Mouse (Mus musculus): ENCODE data around the gene Rhobtb3.
"Not testable (repeated sequence)": the region's sequence is repeated elsewhere in the genome, so short reads cannot be mapped to it uniquely, and the experiment has no call there.

The Rhobtb3 gene

DNA sequence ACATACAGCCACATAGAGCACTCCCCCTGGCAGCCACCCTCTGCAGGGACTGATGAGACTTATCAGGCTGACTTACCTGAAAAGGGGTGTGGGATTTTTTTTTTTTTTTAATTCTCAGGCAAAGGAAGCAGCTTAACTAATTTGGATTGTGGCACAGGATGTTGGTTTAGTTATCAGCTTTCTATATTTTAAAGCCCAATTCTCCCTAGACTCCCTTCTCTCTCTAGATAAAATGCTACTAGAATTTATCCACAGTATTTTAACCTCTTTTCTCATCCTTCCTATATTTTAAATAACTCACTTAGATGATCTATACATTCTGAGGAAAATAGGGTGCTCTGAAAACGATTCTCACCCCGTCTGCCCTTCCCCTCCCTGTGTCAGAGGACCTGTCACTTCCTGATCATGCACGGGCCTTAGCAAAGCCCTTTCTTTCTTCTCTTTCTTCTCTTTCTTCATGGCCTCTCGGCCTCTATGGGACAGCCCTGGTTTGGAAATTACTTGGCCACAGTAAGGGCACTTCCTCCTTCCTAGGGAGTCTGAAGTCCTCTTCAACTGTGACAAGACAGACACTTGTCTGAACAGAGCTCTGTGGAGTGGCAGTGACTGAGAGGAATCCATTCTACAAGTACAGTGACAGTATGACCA lies 98.1 kb downstream of the Rhobtb3 start:
- DNase-seq (ENCODE audit: low read depth), result peak; percentile 60

DNA sequence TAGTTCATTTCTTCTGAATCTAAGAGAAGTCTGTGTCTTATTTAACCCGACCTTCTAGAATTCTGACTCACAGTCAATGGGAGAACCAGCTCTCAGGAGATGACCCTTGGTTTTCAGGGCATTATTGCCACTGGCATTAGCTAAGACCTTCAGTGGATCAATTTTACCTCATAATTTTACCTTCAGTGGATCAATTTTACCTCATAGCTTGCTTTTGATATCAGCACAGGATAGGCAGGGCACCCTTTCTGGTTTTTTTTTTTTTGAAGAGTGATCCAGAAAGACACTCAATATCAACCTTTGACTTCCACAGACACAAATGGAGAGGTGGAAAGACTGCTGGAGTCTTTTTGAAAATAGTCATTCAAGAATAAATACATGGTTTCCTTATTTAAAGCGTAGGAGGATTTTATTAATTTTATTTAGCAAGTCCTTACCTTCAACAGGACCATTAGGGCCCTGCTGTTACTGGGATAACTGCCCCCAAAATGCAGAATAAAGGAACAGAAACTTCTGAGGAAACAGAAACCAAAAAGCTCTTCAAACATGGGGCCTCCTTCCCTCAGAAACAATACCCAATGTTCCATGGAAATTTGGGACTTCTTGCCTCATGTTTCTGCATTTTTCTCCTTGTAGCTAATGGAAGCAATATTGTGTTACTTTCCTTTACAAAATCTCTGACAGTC lies 98.7 kb downstream of the Rhobtb3 start:
- no peak for DNase-seq (ENCODE audit: low read depth)

DNA sequence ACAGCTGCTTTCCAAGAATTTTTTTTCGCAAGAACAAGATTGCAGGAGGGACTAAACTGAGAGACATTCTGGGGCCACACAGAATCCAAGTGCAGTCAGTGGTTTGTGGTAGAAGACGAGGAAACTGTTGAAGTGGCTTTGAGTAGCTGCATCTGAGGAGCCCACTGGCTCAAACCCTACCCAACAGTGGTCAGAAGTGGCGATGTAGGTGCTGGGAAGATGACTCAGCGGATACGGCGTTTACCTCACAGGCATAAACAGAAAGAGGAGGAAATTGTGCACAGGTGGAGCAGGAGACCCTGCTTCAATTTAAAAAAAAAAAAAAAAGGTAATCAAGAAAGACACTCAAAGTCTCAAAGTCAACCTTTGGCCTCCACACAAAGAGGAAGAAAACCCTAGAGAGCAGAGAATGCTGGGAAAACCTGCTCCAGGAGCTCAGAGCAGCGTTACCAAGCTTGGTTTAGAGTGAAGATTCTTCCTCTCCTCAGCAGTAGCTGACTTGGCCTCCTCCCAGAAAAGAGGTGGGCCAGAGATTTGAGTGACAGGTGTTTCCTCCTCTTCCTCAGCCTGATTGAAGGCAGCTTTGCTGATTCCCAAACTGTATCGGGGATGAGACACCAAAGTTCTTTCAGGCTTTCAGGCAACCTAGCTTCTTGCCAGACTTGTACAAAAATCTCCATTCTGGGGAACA lies 99.6 kb downstream of the Rhobtb3 start:
- DNase-seq (ENCODE audit: low read depth), result peak; percentile 86

DNA sequence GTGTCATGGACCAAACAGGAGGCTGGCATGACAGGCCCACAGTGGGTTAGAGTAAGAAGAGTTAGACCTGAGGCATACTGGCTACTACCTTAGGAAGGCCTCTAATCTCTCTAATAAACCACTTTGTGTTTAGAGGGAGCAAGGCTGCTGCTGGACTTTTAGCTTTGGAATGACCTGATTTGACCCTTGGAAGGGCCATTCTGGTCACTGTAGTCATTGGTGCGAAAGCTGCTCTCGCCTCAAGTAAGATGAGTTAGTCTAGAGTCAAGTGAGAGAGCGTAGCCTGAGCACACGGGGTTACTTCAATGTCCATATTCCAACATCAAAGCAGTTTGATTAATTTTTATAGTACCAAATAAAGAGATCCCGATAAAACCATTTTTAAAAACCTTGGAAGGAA lies 100.4 kb downstream of the Rhobtb3 start:
- no peak for DNase-seq (ENCODE audit: low read depth)

DNA sequence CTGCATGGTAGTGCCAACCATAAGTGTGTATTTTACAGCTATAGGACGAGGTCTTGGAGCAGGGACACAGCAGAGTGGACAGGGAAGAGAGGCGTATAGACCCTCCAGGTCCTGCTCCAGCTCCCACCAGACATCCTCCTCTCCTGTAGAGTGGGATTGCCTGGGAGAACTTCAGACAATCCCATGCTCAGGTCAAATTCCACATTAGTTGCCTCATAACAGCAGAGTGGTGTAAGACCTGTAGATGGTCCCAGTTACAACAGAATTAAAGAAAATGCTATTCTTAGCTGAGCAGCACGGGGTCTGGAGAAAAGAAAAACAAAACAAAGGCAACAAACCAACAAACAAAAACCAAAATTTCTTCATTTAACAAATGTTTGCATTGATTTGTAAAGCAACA lies 101.8 kb downstream of the Rhobtb3 start:
- no peak for DNase-seq (ENCODE audit: low read depth)

DNA sequence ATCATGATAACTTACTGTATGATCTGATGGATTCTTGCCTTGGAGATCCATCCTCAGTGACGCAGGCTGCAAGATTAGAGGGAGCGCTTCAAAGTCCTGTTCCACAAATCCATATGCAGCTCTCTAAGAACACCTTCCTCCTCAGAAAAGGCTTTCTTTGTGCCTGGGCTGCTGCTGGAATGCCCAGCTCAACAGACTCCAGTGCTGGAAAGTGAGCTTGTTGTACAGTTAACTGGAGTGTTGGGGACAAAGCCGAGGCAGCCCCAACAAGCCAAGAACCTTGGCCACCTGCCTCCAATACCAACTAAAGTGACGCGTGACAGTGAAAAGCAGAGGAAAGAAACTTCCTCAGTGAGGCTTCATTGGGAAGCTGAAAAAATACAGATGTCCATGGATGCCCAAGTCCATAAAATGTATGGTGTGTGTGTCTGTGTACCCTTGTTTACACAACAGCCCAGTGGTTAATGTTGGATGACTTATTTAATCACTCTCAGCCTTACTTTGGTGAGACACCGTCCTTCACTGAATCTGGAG lies 102.9 kb downstream of the Rhobtb3 start:
- DNase-seq (ENCODE audit: low read depth), result peak; percentile 19

DNA sequence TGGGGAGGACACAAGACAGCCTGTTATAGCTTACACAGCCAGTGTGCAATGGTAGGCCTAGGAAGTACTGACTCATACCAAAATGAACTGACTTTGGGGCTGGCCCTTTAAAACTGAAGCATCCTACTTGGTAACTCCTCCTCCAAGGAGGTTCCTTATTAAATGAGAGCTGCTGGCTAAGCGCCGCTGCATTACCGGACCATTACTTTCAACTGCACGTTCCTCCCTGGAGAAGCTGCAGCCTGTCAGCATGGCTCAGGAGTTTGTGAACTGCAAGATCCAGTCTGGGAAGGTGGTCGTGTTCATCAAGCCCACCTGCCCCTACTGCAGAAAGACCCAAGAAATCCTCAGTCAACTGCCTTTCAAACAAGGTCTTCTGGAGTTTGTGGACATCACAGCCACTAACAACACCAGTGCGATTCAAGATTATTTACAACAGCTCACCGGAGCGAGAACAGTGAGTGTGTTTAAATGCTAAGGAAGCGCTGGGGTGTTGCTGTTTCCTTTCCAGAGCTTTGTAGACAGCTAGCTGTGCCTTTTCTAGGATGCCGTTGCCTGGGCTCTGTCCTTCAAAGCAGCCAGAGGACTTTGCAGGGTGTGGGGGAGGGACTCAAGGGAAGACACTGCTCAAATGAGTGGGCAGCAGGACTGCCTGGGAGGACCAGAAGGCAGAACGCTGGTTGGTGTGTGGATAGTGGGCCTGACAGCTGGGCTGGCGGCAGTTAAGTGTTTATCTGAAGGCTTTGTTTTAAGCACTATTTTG lies 103.8 kb downstream of the Rhobtb3 start, which contains the start of gene Glrx:
Glrx (plus strand) TSS at position 150 of the 763 bp plus-strand sequence.
- peak; percentile 97 for DNase-seq (ENCODE audit: low read depth)

DNA sequence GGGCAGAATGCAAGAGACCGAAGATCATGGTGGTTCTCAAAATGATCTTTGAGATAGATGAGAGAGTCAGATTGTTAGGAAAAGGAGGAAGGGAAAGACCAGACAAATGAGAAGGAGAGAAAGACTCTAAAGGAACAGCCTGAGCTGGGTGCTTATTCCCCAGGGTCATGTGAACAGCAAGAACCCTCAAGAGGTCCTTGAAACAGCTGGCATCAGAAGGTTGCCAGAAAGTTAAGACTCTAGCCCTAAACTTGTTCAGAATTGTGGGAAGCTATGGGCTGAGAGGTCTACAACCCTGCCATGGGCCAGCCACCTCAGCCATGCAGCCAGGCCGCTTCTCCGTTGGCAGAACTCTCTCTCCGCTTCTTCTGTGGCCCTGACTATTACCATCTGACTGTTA lies 105.2 kb downstream of the Rhobtb3 start:
- no peak for DNase-seq (ENCODE audit: low read depth)

DNA sequence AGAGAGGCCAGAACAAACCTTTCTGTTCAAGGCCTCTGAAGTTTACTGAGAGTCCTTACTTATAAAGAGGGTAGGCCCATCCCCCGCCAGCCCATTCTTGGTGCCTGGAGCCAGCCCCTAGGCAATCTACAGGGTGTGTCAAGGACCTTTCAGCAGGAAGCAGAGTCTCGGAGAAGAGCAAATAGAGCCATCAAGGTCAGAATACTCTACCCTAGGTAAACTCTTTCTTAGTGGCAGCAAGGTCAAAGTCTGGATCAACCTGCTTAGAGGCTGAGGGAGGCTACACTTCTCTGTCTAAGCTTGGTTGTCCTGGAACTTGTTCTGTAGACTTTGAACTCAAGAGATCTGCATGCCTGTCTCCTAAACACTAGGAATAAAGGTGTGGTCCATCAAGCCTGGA lies 108.3 kb downstream of the Rhobtb3 start:
- DNase-seq (ENCODE audit: low read depth), result no peak

DNA sequence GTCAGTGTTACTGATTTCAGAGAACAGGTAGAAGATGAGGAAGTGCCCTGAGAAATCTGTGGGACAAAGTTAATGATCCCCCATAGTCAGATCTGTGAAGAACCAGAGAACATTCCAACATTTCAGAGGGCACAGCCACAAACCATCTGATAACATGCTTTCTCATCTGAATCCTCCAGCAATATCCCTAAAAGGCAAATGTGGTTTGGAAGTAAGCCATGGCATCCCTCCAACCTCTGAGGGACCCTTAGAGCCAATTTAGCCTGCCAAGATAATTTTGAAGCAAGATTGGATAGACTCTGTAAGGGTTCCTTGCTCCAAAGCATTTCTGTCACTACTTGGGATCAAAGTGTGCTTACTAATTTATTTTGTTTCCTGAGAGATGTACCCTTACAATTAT lies 110.2 kb downstream of the Rhobtb3 start:
- no peak for DNase-seq (ENCODE audit: low read depth)

DNA sequence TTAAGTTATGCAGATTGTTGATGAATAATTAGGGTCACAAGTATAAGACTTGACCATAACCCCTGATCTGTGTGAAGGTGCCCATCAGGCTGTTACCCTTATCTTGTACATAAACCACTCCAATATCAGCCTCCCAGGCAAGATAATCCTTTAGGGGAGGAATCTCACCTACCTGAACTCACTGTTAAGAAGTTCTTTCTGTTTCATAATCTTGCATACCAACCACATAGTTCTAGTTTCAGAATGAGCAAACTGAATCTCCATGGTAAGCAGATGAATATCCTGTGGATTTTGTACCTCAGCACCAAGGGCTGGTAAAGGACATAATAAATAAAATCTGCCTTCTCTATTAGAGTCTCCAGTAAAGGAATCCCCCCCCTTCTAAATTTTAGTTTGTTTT lies 111.0 kb downstream of the Rhobtb3 start:
- no peak for DNase-seq (ENCODE audit: low read depth)

DNA sequence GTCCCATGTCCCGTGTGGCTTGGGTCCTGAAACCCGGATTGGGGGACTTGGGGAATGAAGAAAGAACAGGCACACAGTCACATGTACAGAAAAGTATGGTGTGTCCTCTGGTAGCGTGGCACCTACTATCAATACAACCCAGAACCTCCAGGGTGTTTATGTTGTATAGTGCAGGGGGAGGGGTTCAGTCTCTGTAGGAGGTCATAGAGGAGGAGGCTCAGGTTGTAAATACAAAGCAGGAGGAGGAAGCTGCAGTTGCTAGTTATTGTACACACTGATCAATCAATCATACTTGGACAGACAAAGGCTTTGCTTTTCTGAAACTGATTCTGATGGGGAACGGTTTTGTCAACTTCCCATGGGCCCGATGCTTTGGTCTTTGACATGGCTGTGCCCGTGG lies 112.0 kb downstream of the Rhobtb3 start:
- DNase-seq (ENCODE audit: low read depth), result no peak

DNA sequence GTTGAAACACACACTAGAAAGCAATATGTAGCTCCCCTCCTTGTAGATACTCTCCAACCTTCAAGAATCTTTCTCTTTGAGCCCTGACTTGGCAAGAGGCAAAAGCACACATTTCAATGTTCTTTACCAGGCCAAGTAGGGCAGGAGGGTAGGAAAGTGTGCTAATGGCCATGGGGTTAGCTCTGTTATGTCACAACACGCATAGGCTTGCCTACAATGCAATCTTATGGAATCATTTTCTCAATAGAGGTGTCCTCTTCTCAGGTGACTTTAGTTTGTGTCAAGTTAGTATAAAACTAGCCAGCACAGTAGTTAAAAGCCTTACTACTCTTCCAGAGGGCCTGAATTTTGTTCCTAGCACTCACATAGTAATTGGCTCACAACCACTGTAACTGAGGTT lies 113.0 kb downstream of the Rhobtb3 start:
- no peak for DNase-seq (ENCODE audit: low read depth)

DNA sequence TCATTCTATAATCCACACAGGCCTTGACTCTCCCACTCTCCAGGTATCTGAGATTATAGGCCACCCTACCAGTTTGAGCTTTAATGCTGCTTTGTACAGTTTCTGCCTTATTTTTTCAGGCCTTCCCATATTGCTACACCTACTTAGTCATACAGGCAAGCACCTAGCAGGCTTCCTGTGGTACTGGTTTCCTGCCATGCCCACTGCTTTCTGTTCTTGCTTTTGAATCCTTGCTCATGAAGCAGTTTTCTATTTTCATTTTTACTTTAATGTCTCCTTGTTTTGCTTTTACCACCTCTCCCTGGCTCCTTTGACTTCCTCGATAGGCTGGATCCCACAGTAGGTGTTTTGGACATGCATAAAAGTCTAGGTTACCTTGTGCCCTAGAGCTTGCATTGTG lies 118.3 kb downstream of the Rhobtb3 start:
- peak; percentile 93 for DNase-seq (ENCODE audit: low read depth)

DNA sequence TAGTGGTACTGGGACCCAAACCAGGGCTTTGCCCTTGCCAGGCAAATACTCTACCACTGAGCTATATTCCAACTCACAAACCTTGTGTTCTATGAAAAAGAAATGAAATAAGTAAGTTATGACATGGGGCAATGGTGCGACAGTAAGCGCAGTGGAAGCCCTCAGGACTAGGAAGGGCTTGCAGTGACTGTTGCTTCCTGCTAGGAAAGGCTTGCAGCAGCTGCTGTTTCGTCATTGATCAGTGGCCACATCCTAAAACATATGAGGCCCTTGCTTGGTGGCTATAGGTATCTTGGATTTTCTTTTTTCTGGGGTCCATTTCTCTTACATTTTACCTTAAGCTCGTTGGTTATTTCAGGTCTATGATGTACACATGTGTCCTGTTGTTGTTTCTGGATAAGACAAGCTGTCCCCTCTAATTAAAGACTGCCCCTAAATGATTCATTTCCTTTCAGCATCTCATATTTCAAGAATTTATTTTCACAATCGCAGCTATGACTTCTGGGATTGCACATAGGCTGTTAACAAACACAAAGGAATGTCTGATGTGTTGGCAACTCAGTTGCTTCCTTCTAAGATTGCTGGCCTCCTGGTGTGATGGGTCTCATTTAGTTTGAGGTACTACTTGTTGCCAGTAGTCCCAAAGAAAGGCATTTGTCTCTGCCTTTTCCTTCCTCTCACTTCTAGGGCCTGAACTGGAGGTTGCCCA lies 119.0 kb downstream of the Rhobtb3 start:
- DNase-seq (ENCODE audit: low read depth), result peak; percentile 95

DNA sequence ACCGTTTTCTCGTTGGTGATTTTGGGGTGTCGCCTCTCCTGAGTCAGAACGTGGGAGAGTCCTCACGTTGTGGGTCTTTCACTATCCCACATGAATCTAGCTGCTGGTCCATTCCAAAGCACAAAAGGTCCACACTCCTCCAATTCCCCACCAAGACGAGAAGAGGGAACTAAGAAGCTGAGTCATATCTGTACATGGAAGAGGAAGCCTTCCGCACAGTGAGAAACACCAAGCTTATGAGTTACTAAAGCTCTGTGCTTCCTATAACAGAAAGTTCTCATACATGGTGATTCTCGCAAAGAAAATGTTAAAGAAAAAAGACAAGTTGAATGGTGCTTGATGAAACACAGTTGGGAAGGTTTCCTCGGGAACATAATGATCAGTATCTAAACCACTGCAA lies 120.5 kb downstream of the Rhobtb3 start:
- peak; percentile 67 for DNase-seq (ENCODE audit: low read depth)

DNA sequence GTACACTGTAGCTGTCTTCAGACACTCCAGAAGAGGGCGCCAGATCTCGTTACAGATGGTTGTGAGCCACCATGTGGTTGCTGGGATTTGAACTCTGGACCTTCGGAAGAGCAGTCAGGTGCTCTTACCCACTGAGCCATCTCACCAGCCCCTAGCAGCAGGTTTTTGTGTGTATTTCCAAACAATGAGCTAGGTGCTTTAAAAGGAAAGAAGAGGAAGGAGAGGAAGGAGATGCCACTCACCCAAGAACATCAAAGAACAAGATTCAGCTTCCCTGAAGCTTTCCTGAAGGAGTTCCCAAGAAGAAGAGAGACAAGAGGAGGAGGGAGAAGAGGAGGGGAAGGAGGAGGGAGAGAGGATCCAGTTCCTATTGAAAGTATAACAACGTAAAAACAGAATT lies 121.4 kb downstream of the Rhobtb3 start:
- DNase-seq (ENCODE audit: low read depth), result not testable (repeated sequence)

DNA sequence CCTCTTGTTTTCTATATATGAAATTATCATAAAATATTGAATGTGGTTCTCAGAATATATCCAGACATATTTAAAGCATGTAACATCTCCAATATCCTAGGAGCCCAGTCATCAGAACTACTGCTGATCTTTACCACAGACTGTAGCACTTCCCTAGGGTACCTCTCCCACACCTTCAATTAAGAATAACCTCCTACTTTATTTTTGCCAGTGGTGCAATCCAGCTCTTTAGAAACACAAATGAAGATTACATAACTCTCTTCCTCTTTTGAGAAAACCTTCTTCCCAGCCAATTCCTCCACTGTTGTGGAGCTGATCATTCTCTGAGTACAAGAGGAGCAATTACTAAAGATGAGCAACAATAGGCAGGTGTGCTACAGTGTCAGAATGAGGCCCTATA lies 123.8 kb downstream of the Rhobtb3 start:
- DNase-seq (ENCODE audit: low read depth), result peak; percentile 51
